Mouse (Mus musculus) liver, adult 2 months (tissue): ENCODE data around the gene Sema3d.

Experiments used
- CTCF ChIP-seq: fragments of 200-500 bp; IDR thresholded peaks from 2 replicates; pipeline ENCODE4 v1.5.1; 2011; ENCODE audit warnings: low read depth, low read length, control low read depth
- POLR2A ChIP-seq: fragments of 200-500 bp; IDR thresholded peaks from 2 replicates; pipeline ENCODE4 v1.6.1; 2011; ENCODE audit warnings: low read length, control low read depth; ENCODE audit not compliant: insufficient read depth; ENCODE audit errors: extremely low read depth

- no peak for TF ChIP-seq POLR2A
- no peak for TF ChIP-seq CTCF
These were observed 201.7 kb downstream of the Sema3d start for GRCm38 (mm10) chr5:12584886-12585285.
